Mouse (Mus musculus): ENCODE data around the gene Emc8.
A peak's percentile ranks its signal among the peaks of the same experiment; 100 is the strongest.

The Emc8 gene

DNA sequence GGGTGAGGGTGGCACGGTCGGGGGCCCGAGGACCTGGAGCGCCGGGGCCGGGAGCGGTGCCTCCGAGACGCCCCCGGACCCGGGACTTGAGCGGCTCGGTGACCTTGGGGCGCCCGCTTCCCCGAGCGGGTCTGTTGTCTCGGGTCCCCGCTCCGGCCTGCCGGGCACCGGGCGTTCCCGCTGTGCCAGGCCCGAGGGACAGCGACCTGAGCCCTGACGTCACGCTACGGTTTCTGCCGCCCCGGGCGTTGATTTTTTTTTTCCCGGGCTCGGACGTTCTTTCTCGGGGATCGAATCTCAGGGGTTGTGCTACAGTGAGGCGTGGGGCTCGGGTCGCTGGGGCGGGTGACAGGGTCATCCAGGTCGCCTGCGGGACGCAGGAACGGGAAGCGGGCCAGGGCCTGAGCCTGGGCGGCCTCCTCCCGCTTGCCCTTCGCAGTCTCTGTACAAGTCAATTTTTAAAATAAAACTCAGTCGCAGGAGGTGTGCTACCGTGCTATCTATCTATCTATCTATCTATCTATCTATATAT lies at the start of gene Emc8:
TSS of gene Emc8 (minus strand) at position 200 of the 532 bp plus-strand sequence.
- no peak for DNase-seq

DNA sequence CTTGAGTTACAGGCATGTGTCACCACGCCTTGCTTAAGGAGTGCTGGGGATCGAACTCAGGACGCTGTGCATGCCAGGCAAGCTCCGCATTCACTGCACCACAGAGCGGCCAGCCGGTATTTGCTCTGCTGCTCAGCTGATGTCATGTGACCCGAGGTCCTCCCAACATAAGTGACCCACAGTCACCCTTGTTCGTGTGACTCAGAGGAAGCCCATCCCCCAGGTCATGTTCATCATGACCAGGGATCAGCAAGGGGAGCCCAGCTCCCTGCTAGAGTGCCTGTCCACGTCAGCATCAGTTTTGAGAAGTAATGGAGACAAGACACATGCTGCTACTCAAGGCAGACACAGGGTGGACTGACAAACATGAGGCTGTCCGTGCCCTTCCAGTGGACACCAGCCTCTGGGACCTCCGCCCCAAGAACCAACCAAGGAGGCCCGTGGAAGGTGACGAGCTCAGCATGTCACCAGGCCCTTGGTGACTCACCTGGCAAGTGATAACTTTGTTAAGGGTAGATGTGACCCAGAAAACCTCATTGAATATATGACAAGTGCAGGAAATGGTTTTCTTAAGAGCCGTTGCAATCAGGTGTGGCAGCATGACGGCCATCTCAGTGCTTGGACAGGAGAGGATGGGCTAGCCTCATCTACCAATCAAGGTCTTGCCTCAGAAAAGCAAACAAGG lies 47.8 kb upstream of the Emc8 start:
- DNase-seq, result no peak

DNA sequence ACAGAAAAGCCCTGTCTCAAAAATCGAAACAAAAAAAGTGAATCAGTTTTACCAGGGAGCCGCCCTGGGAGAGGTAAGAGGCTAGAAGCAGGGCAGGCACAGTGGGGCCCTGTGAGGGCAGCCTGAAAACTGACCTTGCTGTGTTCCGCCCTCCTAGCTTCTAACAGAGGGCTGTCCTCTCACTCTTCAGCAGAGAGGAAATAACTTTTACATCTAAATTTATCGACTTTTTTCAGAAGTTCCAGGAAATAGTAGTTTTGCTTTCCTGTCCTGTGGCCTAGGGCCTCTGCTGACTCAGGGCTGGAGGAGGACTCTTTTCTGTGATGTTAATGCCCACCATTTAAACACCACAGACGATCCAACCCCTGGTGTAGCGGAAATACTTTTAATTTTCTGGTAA lies 46.8 kb upstream of the Emc8 start:
- no peak for DNase-seq

DNA sequence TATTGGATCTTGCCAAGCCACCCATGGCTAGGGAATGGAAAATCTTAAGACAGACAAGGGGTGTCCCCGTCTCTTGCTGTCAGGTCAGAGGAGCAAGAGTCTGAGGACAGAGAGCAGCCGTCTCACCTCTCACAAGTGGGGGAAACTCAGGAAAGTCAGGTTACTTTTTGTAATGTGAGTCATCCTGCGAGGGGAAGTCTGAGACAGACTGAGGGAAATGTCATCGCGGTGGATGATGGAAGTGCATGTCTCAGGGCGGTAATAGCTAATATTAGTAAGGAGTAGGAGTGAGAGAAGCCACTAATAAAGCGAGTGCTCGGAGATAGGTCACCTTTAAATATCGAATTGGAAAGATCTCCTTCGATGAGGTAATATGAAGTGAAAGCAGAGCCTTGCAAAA lies 40.8 kb upstream of the Emc8 start:
- no peak for DNase-seq

DNA sequence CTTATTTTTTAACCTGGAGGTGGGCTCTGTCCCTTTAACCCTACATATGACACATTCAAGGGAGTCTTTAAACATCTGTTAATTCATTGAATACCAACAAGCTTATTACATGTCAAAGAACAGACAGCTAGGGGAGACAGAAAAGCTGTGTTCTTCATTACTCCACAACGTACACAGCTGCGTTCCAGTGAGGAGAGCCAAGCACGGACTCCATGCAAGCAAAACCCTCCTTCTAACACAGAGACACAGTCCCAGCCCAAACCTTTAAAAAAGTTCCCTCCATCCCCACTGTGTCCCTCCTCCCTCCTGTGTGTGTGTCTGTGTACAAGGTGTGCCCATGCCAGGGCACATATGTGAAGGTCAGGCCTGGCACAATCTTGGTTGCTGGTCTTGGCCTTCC lies 37.8 kb upstream of the Emc8 start:
- no peak for DNase-seq

DNA sequence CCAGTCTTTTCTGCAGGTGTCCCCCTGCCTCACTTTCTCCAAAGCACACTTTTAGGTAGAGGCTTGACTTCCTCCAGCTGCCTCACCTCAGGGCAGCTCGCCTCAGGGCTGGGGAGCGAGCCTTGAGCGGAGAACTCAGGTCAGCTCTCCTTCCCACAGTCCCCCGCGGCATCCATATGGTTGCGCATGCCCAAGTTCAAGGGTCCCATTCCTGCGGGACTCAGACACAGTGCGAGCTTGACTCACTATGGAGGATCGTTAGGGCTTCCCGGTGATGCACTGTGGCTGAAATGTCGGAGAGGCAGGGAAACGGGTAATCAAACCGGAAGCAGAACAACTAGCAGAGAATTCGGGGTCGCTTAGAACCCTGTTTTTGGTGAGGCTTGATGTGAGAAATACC lies 36.8 kb upstream of the Emc8 start:
- no peak for DNase-seq

DNA sequence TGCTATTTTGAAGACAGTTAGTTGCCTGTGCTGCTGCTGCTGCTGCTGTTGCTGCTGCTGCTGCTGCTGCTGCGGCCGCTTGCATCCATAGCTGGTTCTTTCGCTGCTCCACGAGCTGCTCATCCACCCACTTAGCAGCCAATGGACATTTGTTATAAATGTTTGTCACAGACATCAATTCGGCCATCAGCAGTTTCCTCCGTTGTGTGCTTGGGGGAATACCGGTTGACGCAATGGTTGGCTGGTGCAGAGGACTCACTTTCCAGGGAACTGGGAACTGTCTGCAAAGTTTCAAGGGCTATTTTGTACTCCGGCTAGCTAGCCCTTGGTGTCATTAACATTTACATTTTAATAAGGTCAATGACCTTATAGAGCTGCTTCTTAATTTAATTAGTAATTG lies 35.8 kb upstream of the Emc8 start:
- no peak for DNase-seq

DNA sequence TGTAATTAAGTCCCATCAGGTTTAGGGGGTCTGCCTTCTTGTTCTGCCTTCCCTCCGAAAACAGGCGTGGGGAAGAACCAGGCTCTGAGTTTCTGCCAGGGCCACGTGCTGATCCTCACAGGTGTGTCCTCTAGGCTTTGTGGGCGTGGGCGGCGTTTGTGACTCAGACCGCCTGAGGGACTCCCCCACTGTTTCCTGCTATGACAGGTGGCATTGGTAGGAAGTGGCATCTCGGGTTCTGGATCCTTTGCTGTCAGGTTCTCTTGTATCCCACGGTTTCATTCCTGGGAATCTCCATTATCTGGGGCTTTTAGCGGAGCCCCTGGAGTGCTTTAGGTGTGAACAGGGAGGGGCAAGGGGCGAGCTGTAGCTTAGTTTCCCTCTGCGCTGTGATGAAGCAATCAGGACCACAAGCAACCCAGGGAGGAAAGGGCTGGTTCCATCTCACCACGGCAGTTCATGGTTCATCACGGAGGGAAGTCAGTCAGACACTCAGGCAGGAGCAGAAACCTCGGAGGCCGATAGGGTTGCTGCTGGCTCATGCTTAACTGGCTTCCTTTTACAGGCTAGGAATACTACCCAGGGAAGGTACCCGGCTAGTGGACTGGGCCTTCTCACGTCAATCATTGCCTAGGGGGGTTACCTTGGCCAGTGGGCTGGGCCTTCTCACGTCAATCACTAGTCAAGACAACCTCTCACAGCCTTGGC lies 33.5 kb upstream of the Emc8 start:
- DNase-seq, result peak; percentile 12

DNA sequence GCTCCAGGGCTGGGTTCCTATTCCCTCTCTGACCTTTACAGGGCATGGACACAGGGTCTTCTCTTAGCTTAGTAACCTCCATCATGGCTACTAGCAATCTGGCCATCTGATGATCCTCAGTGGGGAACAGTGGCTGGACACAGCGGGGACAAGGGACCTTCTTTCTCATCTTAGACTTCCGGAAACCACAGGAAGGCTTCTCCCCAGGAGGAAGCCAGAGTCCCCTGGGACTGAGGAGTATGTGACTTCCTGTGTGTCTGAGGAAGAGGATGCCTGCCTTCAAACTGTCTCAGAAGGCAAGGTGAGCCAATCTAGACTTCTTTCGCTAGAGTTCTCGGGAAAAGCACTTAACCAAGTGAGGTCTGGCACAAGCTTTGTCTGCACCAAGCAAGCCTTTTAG lies 31.7 kb upstream of the Emc8 start:
- no peak for DNase-seq

DNA sequence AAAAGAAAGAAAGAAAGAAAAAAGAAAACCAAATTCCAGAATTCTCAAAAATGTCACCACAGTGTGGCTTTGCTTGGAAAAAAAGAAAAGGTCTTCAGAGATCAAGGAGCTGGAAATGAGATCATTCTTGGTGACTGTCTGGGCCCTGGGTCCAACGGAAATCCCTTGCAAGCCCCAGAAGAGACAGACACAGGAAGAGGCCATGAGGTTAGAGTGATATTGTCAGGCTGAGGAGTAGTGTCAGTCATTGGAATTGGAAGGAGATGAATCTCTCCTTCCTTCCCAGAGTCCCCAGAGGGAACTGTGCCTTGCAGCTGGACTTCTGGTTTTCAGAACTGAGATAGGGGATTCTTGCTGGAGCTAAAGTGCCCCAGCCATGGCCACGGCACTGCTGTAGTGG lies 31.2 kb upstream of the Emc8 start:
- no peak for DNase-seq

DNA sequence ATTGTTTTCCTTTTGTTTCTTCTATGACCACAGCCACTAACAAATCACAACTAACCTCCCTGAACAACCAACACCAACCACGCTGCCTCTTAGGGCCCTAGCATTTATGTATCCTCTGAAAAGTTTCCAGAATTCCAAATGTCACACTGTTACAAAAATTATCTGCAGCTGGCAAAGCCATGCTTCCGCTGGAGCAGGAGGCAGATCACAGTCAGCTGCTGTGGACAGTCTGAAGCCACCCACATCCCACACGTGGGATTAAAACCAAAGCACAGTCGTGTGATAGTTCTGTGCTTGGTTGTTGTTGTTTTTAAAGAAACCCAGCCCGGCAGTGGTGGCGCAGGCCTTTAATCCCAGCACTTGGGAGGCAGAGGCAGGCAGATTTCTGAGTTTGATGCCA lies 30.7 kb upstream of the Emc8 start:
- no peak for DNase-seq

DNA sequence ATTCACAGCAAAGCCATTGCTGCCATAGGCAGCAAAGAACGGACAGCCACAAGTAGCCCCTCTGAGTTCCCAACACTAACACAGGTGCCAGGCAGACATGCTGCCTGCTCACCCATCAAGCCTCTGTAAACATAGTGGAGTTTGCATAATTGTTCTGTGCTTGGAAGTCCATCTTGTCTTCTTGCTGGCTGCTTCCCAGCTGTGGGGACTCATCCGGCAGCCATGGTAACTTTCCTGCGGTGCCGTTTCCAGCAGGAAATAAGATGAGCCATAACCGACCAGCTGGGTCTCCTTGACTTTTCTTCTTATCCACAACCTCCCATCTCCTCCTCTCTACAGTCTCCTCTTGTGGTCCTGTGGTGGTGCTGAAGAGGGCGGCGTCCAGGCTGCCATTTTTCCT lies 30.1 kb upstream of the Emc8 start:
- DNase-seq, result no peak

DNA sequence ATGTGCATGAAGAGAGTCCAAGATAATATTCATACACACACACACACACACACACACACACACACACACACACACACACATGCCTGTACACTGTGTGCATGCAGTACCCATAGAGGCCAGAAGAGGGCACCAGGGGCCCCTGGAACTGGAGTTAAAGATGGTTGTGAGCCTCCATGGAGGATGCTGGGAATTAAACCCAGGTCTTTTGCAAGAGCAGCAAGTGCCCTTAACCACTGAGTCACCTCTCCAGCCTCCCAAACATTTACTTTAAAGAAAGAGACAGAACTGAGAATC lies 29.6 kb upstream of the Emc8 start:
- DNase-seq, result no peak

DNA sequence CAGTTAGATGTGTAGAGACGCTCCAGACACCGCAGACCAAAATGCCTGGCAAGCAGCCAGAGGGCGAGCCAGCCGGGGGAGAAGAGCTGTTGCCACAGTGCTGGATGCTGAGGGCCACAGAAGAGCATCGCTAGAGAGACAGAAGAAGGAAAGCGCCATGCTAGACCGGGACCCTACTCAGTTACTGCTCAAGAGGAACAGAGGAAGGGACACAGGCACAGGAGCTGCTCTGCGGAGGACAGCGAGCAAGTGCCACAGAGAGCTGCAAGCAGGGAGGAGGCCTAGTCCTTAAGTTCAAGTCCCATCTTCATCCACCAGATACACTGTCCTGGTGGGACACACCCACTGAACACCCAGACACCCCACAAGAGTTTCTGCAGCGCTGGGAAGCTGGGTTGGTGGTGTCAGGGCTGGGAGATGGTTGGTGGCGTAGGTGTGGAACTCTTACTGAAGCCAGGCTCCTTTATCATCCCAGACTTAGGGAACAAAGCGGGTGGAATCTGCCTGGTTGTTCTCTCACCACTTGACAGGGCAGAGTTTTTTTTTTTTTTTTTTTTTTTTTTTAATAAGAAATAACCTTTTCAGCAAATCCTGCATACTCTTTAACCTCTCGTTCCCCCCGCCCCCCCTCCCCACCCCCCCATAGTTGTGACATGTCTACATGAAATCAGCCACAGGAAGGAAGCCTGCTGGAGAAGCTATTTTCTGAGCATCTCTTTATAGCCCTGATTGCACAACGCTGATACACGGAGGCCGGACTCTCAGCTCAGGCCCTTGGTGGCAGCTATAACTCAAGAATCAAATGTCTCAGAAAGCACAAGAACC lies 29.0 kb upstream of the Emc8 start:
- no peak for DNase-seq

DNA sequence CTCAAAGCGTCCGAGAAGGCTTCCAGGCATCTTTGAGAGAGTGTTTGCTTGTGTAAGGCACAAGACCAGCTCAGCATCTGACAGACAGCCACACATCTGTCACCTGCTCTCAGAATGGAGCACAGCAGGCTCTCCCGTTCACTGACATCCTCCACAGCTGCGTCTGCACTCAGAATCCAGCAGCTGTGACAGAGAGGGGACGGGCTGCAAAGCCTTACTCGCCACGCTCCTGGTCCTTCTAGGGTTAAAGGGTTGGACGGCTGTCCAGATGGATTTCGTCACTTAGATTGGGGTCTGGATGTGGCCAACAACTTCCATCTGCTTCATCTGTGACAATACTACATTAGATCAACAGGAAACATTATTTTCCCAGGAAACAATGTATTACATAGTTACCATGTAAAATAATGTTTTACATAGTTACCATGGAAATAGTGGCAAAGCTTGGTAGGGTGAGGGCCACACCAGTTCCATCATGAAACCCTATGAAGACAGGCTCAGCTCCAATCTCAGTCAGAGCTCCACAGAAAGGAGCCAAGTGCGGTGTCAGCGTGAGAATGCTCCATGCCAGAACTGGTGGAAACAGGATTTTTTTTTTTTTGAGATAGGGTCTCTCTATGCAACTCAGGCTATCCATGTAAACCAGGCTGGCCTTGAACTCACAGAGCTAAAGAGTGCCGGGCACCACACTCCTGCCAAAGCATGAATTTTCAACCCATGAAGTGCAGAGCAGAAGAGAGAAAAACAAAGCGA lies 28.2 kb upstream of the Emc8 start:
- DNase-seq, result no peak

DNA sequence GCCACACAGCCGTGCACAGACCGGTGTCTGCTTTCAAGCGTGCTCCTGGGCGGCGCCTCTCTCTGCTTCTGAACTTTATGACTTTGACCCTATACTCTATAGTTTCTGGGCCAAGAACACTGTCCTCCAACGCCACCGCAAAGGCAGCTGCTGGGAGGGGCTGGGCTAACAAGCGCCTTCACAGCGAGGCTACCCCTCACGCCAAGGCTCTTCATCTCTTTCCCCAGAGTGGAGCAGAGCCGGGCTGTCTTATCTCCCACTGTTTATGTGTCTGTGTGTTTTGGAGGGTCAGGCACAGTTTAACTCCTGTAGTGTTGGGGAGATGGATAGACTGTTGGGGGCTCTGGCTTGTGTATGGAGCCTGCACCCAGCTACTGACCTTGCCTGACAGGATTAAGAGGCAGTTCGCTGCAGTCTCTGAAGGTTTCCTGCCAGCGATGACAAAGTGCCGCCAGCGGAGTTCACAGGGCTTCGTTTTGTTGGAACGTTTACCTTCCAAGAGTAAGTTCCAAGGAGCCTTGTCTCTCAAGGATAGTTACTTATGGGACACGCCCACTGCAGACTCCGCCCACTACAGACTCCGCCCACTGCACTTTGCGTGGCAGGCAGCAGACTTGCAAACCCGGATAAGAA lies 25.6 kb upstream of the Emc8 start:
- DNase-seq, result no peak

DNA sequence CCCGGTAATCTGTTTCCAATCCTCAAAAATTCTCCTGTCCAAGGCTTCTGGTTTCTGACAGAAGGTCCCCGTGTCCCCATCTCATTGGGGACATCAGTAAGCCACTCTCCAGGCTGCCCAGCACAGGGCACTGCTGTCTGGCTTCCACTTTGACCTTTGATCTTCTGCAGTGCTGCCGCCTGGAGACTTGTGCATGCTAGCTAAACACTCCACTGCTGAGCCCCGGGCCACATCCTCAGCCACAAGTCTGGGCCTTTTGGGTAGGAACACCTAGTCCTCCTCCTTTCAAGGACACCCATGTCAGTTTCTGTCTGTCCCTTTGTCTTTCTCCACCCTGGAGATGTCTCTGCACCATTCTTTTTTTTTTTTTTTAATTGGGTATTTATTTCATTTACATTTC lies 24.6 kb upstream of the Emc8 start:
- DNase-seq, result no peak

DNA sequence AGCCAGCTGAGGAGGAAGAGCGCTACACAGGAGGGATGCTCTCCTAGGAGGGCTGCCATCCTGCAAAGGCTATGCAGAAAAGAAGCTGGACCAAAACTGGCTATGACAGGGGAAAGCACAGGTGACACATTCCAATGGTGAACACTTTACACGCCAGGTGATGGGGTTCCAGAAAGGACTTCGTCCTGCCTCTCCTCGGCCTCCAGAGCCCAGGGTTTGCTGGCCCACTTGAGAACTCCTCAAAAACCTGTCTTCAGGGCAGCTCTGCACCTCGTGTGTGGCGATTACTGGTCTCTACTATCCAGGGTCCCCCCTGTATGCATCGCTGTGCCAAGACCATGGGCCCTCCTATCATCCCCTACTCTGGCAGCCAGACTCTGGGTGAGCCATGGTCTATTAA lies 20.1 kb upstream of the Emc8 start:
- no peak for DNase-seq

DNA sequence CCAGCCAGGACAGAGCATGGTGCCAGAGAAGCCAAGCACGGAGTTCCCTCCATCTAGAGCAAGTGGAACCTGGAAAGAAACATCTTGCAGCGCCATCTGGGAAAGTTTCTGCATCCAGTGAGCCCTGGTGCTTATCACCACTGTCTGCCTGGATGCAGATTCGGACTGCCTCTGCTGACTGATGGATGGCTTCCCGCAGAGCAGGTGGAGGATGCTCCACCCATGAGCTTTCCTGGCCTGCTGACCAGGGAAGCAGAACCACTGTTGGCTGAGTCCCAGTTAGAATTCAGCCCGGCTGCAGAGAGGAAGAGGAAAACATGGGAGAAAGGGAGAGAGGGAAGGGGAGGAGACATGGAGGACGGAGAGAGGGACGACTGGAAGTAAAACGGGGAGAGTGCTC lies 19.4 kb upstream of the Emc8 start:
- DNase-seq, result no peak

DNA sequence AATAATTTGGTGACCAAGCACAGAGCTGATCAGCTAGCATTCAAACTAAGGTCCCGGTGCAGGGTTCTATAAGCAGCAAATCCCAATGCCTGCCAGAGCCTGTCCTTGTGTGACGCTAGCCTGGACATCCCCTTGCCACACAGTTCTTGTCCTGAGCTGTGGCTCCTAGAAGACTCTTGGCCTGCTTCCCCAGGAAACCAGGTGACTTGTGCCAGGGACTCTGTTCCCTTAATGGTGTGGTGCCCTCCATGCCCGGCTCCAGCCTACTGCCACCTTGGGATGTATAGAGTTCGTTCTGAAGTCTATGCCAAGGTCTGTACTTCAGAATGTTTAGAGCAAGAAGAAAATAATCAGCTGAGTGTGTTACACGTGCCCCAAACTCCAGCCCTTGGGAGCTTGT lies 18.2 kb upstream of the Emc8 start:
- DNase-seq, result no peak

DNA sequence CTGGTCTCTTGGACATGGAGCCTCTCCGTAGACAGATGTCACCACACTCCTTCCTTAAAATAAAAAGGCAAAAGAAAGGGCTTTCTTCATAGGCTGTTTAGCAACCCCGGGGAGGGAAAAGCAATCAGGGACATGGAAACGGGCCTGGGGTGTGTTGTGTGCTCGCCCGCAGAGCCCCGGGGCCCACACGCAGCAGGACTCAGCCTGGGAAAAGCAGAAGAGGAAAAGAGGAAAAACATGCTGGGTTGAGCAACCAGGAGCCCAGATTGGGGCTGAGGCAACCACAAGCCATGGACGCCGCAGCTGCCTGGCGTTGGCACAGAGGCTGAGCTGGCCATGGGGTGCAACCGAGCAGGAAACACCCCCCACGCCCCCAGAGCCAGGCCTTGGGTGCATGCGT lies 17.7 kb upstream of the Emc8 start:
- no peak for DNase-seq

DNA sequence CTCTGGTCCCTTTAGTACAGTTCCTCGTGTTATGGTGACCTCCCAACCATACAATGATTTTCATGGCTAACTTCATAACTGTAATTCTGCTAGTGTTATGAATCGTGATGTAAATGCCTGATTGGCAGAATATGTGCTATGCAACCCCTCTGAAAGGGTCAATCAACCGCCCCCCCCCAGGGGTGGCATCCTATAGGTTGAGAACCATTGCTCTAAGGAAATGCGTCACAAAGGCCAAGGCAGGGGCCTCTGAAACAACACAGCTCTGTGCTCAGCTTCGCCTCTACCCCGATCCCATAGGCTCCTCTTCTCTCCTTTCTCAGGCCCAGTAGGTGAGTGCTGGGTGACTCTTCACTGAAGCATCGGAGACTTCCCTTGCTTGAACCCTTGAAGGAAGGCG lies 17.2 kb upstream of the Emc8 start:
- DNase-seq, result no peak

DNA sequence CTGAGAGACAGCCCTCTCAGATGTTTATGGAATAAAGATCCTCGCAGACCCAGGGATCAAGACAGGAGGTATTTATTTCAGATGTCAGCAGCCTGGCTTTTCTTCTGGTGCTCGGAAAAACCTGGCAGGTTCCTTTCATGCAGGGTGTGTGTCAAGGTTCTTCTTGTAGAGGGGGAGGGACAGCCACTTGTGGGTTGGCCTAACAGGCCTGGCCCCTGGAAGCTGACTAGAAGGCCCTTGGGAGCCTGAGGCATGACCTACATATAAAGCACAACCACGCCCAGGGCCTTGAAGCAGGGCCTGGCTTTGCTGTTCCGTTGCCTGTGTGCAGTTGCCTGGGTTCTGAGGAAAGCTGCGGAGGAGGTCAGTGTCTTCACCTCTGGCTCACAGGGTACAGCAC lies 16.7 kb upstream of the Emc8 start:
- no peak for DNase-seq

Measured in cerebellum, adult 9-10 months (tissue).